Mouse (Mus musculus): ENCODE measurements around the gene Lsmem1.

- TF ChIP-seq CTCF (IDR thresholded peaks at IDR 0.05; ENCODE audit: low read depth) (no peak), EP300 (IDR thresholded peaks at IDR 0.05; ENCODE audit: low read depth) (no peak)
These were observed 20.8 kb upstream of the Lsmem1 start for GRCm38 (mm10) chr12:40220001-40220570.

Measured in heart, postnatal 0 days (tissue).